Mouse (Mus musculus): Measurements from ENCODE around the gene Ndufaf2.

The Ndufaf2 gene

DNA sequence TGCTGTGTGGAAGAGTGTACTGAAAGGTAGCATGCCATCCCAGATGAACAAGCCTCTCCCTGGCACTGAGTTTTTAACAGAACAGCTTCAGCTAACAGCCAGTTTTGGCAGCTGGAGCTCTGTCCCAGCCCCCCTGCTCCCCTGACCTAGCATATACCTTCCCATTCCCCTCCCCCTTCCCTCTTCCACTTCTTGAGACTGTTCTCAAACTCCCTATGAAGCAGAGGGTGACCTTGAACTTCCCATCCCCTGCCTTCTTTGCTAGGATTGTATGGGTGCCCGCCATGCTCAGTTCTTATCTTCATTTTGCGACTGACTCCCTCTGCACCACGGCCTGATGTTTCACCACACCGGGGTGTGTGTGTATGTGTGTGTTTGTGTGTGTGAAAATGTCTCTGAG lies 195.7 kb downstream of the Ndufaf2 start:
- DNase-seq (ENCODE audit: low spot score in 2 of 2), result no peak

DNA sequence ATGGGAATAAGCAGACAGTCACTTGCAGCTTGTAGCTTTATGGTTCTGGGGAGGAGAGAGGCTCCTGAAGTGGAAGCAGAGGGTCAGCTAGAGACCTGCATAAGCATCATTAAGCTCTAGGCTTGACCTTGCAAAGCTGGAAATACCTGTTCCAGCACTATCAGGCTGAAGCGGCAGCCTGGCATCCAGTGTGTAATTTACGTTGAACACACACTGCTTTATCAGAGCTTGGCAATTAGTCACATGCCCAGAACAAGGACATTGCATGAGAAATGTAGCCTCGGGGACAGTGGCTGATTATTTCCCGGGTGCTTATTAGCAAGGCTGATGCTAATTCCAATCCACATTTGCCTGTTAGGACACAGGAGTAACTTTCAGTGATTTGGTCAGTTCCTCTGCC lies 196.5 kb downstream of the Ndufaf2 start:
- no peak for DNase-seq (ENCODE audit: low spot score in 2 of 2)

DNA sequence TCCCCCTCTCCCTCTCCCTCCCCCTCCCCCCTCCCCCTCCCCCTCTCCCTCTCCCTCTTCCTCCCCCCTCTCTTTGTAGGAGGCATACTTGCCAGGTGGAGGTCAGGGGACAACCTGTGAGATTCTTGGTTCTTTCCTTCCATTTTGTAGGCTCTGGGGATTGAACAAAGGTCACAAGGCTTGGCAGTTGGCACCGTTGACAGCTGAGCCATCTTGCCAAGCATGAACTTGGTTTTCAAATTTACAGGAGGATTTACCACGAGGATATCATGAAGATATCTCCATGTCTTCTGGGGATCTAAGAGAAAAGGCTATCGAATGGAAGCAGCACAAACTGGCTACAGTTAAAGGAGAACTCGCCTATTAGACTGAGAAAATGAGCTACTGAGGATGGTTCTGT lies 196.9 kb downstream of the Ndufaf2 start:
- no peak for DNase-seq (ENCODE audit: low spot score in 2 of 2)

DNA sequence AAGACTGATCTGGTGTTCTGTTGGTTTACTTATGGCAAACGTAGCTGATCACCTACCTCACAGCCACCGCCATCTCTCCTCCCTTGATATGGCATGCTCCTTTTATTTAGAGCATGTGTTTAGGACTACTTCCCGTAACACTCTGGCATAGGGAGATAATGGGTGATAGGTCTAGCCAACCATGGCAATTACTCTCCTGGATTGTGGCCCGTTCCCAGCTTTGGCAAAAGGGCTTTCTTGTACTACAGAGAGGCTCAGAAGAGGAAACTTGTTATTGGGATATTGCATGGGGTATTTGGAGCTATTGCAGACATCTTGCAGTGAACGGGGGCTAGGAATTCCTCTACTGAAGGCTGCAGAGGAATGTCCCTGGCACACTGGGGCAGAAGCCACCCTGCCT lies 197.9 kb downstream of the Ndufaf2 start:
- DNase-seq (ENCODE audit: low spot score in 2 of 2), result no peak

DNA sequence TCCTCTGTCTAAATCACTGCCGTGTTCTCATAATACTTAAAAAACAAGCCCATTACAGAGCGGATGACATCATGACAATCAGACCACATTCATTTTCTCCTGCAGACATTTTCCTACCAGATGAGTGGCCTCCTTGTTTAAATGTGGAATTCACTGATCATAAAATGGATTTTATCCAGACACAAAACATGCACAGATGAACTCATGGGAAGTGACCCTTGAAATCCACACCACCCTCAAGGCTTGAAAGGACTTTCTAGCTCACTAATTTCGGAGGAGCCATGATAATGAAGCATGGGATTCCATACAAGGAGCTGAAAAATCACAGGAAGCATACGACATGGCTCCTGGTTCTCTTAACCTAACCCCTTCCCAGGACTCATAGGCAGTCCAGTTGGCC lies 198.5 kb downstream of the Ndufaf2 start:
- DNase-seq (ENCODE audit: low spot score in 2 of 2), result no peak

DNA sequence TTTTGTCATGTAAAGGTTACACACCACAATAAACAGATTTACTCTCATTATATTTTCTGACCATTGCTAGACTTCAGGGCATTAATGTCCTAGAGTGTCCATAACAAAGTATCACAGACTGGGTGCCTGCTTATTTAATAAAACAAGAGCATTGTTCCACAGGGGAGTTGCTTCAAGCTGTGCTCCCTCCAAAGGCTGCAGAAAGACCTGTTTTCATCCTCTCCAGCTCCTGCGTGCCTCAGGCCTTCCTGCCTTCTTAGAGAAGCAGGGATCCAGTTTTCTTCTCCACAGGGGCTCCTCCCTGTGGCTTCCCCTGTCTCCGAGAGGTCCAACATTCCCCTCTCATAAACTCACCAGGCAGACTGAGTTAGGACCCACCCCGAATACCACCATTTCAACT lies 202.2 kb downstream of the Ndufaf2 start:
- DNase-seq (ENCODE audit: low spot score in 2 of 2), result no peak

DNA sequence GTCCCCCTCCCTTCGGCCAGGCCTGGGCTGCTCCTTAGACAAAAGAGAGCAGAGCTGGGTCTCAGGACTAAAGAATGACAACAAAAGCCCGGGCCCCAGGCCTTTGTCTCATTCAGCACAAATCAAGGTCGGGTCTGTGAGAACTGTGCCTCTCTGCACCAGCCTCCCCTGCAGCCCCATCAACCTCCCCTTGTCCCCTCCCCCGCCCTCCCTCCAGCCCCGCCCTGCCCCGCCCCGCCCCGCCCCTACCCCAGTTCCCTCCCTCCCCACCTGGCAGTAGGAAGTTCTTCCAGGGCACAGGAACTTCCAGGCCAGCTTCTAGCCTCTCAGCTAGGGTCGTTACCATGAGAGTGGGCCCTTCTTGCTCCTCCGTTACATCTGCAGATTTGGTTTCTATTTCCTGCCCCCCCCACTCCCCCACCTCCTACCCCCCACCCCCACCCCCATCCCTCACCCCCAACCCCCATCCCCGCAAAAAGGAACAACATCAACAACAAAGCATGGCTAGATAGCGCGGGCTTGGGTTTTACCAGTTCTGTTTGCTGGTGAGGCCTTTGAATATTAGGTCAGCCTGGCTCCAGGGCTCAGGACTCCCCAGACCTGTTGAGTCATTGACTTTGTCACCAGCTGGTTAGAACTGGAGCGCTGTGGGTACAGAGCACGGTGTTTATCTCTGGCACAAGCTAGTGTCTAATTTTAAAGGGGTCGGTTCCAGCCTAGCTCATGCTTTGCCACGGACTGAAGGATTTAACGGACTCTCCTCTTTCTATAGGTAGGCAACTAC lies 202.9 kb downstream of the Ndufaf2 start:
- no peak for DNase-seq (ENCODE audit: low spot score in 2 of 2)

DNA sequence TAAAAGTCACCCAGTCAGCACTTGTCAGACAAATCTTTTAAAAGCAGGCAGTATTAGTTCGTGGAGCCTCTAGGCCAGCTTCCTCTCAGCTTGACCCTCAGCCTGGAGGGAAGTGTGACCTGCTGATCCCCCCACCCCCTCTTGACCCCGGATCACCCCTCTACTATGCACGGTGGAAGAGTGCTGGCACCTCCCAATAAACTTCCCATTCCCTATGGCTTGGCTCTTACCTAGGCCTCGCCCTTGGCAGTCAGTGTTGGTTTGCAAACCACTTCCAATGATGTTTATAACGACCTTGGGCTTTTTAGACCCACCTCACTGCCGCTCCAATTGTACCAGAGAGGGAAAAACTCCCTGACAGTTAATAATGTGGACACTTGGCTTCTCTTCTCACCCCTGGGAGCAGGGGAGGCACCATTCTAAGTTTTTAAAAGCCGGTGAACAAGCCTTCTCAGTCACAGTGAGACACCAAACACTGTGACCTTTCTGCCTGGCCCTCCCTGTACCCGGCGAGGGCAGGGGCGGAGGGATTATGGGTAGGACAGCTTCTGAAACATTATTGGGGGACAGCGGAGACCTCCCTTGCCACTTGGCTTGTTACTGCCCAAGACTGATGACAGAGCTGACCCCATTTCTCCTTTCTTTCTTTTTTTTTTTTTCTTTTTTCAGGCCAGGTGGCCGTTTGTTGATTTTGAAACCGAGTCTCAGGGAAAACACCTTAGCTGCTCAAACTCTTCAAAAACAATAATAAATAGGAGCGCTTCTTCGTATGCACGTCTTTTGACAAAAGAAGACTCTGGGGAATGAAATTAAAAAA lies 203.8 kb downstream of the Ndufaf2 start:
- DNase-seq (ENCODE audit: low spot score in 2 of 2), result no peak

DNA sequence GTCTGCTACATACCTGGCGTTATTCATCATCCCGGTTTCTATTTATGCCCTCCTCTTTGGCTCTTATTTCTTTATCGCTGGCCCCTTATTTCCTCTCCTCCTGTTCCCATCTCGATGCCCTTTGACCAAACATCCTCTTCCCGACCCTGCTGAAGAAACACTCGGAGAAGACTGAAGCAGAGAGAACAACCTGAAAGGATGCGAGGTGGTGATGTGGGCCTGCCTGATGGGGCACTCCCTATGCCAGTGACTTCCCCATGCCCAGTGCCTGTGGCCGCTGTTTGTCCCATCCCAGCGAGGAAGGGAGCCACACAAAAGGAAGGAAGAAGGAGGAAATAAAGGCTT lies 204.4 kb downstream of the Ndufaf2 start:
- DNase-seq (ENCODE audit: low spot score in 2 of 2), result no peak

Measured in frontal cortex, postnatal 10 days (tissue).